Mouse (Mus musculus): ENCODE measurements around the gene Cx3cr1. TPM values are rescaled to one million over a fixed set of nuclear protein-coding genes. Genes with fewer than 3 reads are reported as not detected.

The Cx3cr1 gene
- polyA plus RNA-seq, 1 experiment from 2014 or later = 8.0 TPM

GRCm38 (mm10) chr9:119983585-119984535 lies 85.8 kb downstream of the Cx3cr1 start:
- Histone ChIP-seq H3K27me3 (replicated peaks; ENCODE audit: insufficient read depth, low read length) (no peaks in the 10 kb centered on the region), H3K4me2 (replicated peaks; ENCODE audit: low read depth, low read length) (peak overlapping the region; percentile 80), H3K4me1 (ENCODE audit: insufficient read depth, low read depth, low read length) (peaks cover 11% of the 10 kb centered on the region; the same call in 1 of the 2 replicates), H3K36me3 (ENCODE audit: insufficient read depth, low read length) (no peaks in the 10 kb centered on the region), H3K9me3 (ENCODE audit: low read length) (no peaks in the 10 kb centered on the region), H3K4me3 (ENCODE audit: low read depth, low read length) (peak overlapping the region; percentile 93), H3K27ac (ENCODE audit: low read length) (peak overlapping the region; percentile 98), H3K9ac (replicated peaks; ENCODE audit: low read depth) (peak overlapping the region; percentile 97)
- peak; percentile 78 for ATAC-seq
- peak; percentile 96 for DNase-seq (ENCODE audit: low spot score)
- WGBS = 2% methylated on average over 51 of the region's 79 CpGs
- no peak for TF ChIP-seq EP300 (IDR thresholded peaks at IDR 0.05)
- no peak for TF ChIP-seq CTCF (IDR thresholded peaks at IDR 0.05)

GRCm38 (mm10) chr9:119982956-119983551 lies 86.6 kb downstream of the Cx3cr1 start:
- H3K9me3 ChIP-seq (ENCODE audit: low read length) = no peaks in the 10 kb centered on the region
- ATAC-seq (peak; percentile 38), DNase-seq (ENCODE audit: low spot score) (peak; percentile 90)
- peaks cover 17% of the 10 kb centered on the region for H3K4me1 ChIP-seq (ENCODE audit: insufficient read depth, low read depth, low read length)
- H3K27ac ChIP-seq (ENCODE audit: low read length) = peak overlapping the region; percentile 98
- peak overlapping the region; percentile 93 for H3K4me3 ChIP-seq (ENCODE audit: low read depth, low read length)
- H3K9ac ChIP-seq (replicated peaks; ENCODE audit: low read depth) = peak overlapping the region; percentile 97
- no peaks in the 10 kb centered on the region for H3K27me3 ChIP-seq (replicated peaks; ENCODE audit: insufficient read depth, low read length)
- peak overlapping the region; percentile 80 for H3K4me2 ChIP-seq (replicated peaks; ENCODE audit: low read depth, low read length)
- WGBS = 5% methylated on average over 25 of the region's 48 CpGs
- TF ChIP-seq CTCF (IDR thresholded peaks at IDR 0.05) = peak; percentile 30; the same call in 1 of the 2 replicates
- no peak for TF ChIP-seq EP300 (IDR thresholded peaks at IDR 0.05)
- H3K36me3 ChIP-seq (ENCODE audit: insufficient read depth, low read length) = no peaks in the 10 kb centered on the region

- TF ChIP-seq EP300 (IDR thresholded peaks at IDR 0.05) = peak; percentile 40; the same call in 1 of the 2 replicates
- peak; percentile 77 for TF ChIP-seq CTCF (IDR thresholded peaks at IDR 0.05)
- peak; percentile 86 for DNase-seq (ENCODE audit: low spot score)
- H3K9me3 ChIP-seq (ENCODE audit: low read length) = no peaks in the 10 kb centered on the region
- H3K4me2 ChIP-seq (replicated peaks; ENCODE audit: low read depth, low read length) = peak overlapping the region; percentile 80
- H3K27ac ChIP-seq (ENCODE audit: low read length) = peak overlapping the region; percentile 98
- no peaks in the 10 kb centered on the region for H3K36me3 ChIP-seq (ENCODE audit: insufficient read depth, low read length)
- 3% methylated on average over 11 of the region's 11 CpGs for WGBS
- peak; percentile 36 for ATAC-seq
- peak overlapping the region; percentile 97 for H3K9ac ChIP-seq (replicated peaks; ENCODE audit: low read depth)
- H3K4me3 ChIP-seq (ENCODE audit: low read depth, low read length) = peak overlapping the region; percentile 93
- peaks cover 24% of the 10 kb centered on the region for H3K4me1 ChIP-seq (ENCODE audit: insufficient read depth, low read depth, low read length)
- no peaks in the 10 kb centered on the region for H3K27me3 ChIP-seq (replicated peaks; ENCODE audit: insufficient read depth, low read length)
These were observed 87.4 kb downstream of the Cx3cr1 start for GRCm38 (mm10) chr9:119982241-119982811.

- no peaks in the 10 kb centered on the region for H3K9me3 ChIP-seq (ENCODE audit: low read length)
- peak overlapping the region; percentile 93 for H3K4me3 ChIP-seq (ENCODE audit: low read depth, low read length)
- H3K36me3 ChIP-seq (ENCODE audit: insufficient read depth, low read length) = peaks cover 4% of the 10 kb centered on the region; the same call in 1 of the 2 replicates
- H3K27ac ChIP-seq (ENCODE audit: low read length) = peak overlapping the region; percentile 98
- 0% methylated on average over 14 of the region's 16 CpGs for WGBS
- H3K27me3 ChIP-seq (replicated peaks; ENCODE audit: insufficient read depth, low read length) = no peaks in the 10 kb centered on the region
- peak overlapping the region; percentile 97 for H3K9ac ChIP-seq (replicated peaks; ENCODE audit: low read depth)
- peaks cover 32% of the 10 kb centered on the region for H3K4me1 ChIP-seq (ENCODE audit: insufficient read depth, low read depth, low read length)
- peak overlapping the region; percentile 80 for H3K4me2 ChIP-seq (replicated peaks; ENCODE audit: low read depth, low read length)
- DNase-seq (ENCODE audit: low spot score) = peak; percentile 91
- TF ChIP-seq CTCF (IDR thresholded peaks at IDR 0.05) (peak; percentile 18; the same call in 1 of the 2 replicates), EP300 (IDR thresholded peaks at IDR 0.05) (peak; percentile 53)
- ATAC-seq = peak; percentile 61
These were observed 88.2 kb downstream of the Cx3cr1 start for GRCm38 (mm10) chr9:119981183-119982179.

- peaks cover 4% of the 10 kb centered on the region; the same call in 1 of the 2 replicates for H3K36me3 ChIP-seq (ENCODE audit: insufficient read depth, low read length)
- peaks cover 33% of the 10 kb centered on the region for H3K4me1 ChIP-seq (ENCODE audit: insufficient read depth, low read depth, low read length)
- no peaks in the 10 kb centered on the region for H3K9me3 ChIP-seq (ENCODE audit: low read length)
- H3K27ac ChIP-seq (ENCODE audit: low read length) = peak overlapping the region; percentile 98
- H3K27me3 ChIP-seq (replicated peaks; ENCODE audit: insufficient read depth, low read length) = no peaks in the 10 kb centered on the region
- DNase-seq (ENCODE audit: low spot score) (no peak), ATAC-seq (peak; percentile 1; the same call in 1 of the 2 replicates)
- peak overlapping the region; percentile 93 for H3K4me3 ChIP-seq (ENCODE audit: low read depth, low read length)
- no peak for TF ChIP-seq CTCF (IDR thresholded peaks at IDR 0.05)
- TF ChIP-seq EP300 (IDR thresholded peaks at IDR 0.05) = no peak
- 0 out of 2 replicates have a peak overlapping the region, but pooled peaks have one; percentile 97 for H3K9ac ChIP-seq (replicated peaks; ENCODE audit: low read depth)
- WGBS = 3% methylated on average over 4 of the region's 4 CpGs
- H3K4me2 ChIP-seq (replicated peaks; ENCODE audit: low read depth, low read length) = peak overlapping the region; percentile 80
These were observed 88.9 kb downstream of the Cx3cr1 start for GRCm38 (mm10) chr9:119980770-119981182.

All from lung, postnatal 0 days (tissue).